Mouse (Mus musculus): Measurements from ENCODE around the gene Plpp3.

DNA sequence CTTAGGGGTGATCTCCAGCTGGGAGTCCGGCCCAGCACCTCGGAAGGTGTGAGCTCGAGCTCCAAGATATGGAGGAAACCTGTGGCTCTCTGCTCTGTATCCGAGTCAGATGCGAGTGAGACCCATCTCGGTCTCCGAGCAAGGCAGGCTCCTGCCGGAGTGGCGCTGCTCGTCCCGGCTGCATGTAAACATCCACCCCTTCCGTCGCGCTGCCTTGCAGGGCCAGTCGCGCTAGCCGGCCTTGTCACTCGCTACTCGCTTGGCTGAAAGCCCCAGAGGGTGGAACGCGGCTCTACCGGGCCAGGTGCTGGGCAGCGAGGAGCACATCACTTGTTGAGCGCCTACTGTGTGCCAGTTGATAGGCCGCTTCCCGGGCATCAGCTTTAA is 1.0 kb downstream of the Plpp3 start:
- TF ChIP-seq CTCF (IDR thresholded peaks at IDR 0.05; ENCODE audit: borderline replicate concordance, extremely low read depth, insufficient read depth, insufficient read length) (peak; percentile 37; the same call in 1 of the 2 replicates), POLR2A (IDR thresholded peaks at IDR 0.05; ENCODE audit: borderline replicate concordance, extremely low read depth, insufficient read depth, insufficient read length, poor library complexity, severe bottlenecking) (no peak)

Data from brain, embryonic 14.5 days (tissue).